Mouse (Mus musculus) midbrain, postnatal 0 days (tissue): ENCODE data around the gene Nat8f6. TPM values are rescaled to one million over a fixed set of nuclear protein-coding genes. Genes with fewer than 3 reads are reported as not detected.
A peak's percentile ranks its signal among the peaks of the same experiment; 100 is the strongest.
"Not testable (repeated sequence)": the region's sequence is repeated elsewhere in the genome, so short reads cannot be mapped to it uniquely, and the experiment has no call there.

Experiments used
- ATAC-seq: fragments of 200-750 bp; cut with Nextera tagmentation; 2 replicates; pipeline ENCODE4 v1.8.0; 2017; ENCODE audit warnings: moderate number of reproducible peaks, mild to moderate bottlenecking, moderate TSS enrichment, moderate library complexity; ENCODE audit not compliant: low FRiP score
- DNase-seq: peaks from one replicate; pipeline ENCODE4 v3.0.0-alpha.2; 2015; ENCODE audit warnings: low spot score
- H3K27ac ChIP-seq: fragments of 300-500 bp; sonication (generic); 2 replicates; pipeline ENCODE4 v1.5.1; 2014; ENCODE audit warnings: low read depth, mild to moderate bottlenecking, low read length, mixed read lengths
- H3K27me3 ChIP-seq: fragments of 300-500 bp; sonication (generic); 2 replicates; pipeline ENCODE4 v1.6.1; 2014; ENCODE audit warnings: low read length, control low read depth, mixed read lengths; ENCODE audit not compliant: insufficient read depth
- H3K36me3 ChIP-seq: fragments of 300-500 bp; sonication (generic); 2 replicates; pipeline ENCODE4 v1.6.1; 2014; ENCODE audit warnings: low read length, control low read depth, mixed read lengths; ENCODE audit not compliant: insufficient read depth
- H3K4me1 ChIP-seq: fragments of 300-500 bp; sonication (generic); 2 replicates; pipeline ENCODE4 v1.6.1; 2014; ENCODE audit warnings: mild to moderate bottlenecking, control low read depth, antibody characterized with exemption, low read length, mixed read lengths; ENCODE audit not compliant: insufficient read depth
- H3K4me2 ChIP-seq: fragments of 300-500 bp; sonication (generic); 2 replicates; pipeline ENCODE4 v1.6.1; 2014; ENCODE audit warnings: low read depth, mild to moderate bottlenecking, low read length, mixed read lengths; ENCODE audit not compliant: poor library complexity, severe bottlenecking
- H3K4me3 ChIP-seq: fragments of 300-500 bp; sonication (generic); 2 replicates; pipeline ENCODE4 v1.5.1; 2014; ENCODE audit warnings: low read depth, mild to moderate bottlenecking, low read length, moderate library complexity
- H3K9ac ChIP-seq: fragments of 300-500 bp; sonication (generic); replicated peaks from 2 replicates; pipeline ENCODE4 v1.6.1; 2014; ENCODE audit warnings: mild to moderate bottlenecking, low read length, moderate library complexity, mixed read lengths; ENCODE audit not compliant: poor library complexity, severe bottlenecking
- H3K9me3 ChIP-seq: fragments of 300-500 bp; sonication (generic); 2 replicates; pipeline ENCODE4 v1.6.1; 2016; ENCODE audit warnings: low read length, control low read depth
- CTCF ChIP-seq: IDR thresholded peaks from 2 replicates; pipeline ENCODE4 v1.5.1; 2016; ENCODE audit warnings: antibody characterized with exemption, mild to moderate bottlenecking
- WGBS: fragments of 180-500 bp; shearing (Covaris S2); extraction: QIAGEN DNeasy Blood & Tissue Kit; methylation state at CpG from one replicate; pipeline ENCODE4 v1.1.7; 2014; 5-methylcytosine and 5-hydroxymethylcytosine counted together
- polyA plus RNA-seq: library from polyadenylated mRNA; unstranded; fragments of >200 nt; fragmentation: Nextera tagmentation; extraction: Ambion mirVana; gene quantifications from 2 replicates; pipeline ENCODE4 v1.2.1, GENCODE M21; 2015
- total RNA-seq: library from RNA; depleted of rRNA; stranded (reverse); fragments of >200 nt; gene quantifications from 2 replicates; pipeline ENCODE4 v1.2.3, GENCODE M21; 2014

Gene Nat8f6
- total and polyA plus RNA-seq, 2 experiments from 2014 or later: not detected

DNA sequence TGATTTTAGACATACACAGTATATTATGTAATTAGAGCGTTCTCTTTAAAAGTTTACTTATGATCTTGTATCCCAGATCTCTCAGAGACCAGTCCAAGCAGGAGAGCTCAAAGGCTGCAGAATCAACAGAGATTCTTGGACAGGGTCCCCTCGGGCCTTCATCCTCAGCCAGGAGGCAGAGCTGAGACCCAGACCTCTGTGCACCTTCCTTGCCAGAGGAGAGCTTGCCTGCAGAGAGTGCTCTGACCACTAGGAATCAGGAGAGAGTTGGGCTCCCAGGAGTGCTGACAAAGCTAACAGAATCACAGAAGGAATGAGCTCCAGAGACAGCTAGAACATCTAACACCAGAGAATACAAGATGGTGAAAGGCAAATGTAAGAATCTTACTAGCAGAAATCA lies 7.4 kb downstream of the Nat8f6 start:
- Histone ChIP-seq H3K27me3 (no peaks in the 10 kb centered on the region), H3K27ac (no peak overlapping the region), H3K4me1 (no peaks in the 10 kb centered on the region), H3K9me3 (no peaks in the 10 kb centered on the region), H3K4me3 (no peak overlapping the region), H3K4me2 (no peak overlapping the region), H3K36me3 (no peaks in the 10 kb centered on the region), H3K9ac (no peak overlapping the region)
- no peak for ATAC-seq
- 83% methylated on average over 2 of the region's 2 CpGs for WGBS
- DNase-seq: no peak
- no peak for TF ChIP-seq CTCF

DNA sequence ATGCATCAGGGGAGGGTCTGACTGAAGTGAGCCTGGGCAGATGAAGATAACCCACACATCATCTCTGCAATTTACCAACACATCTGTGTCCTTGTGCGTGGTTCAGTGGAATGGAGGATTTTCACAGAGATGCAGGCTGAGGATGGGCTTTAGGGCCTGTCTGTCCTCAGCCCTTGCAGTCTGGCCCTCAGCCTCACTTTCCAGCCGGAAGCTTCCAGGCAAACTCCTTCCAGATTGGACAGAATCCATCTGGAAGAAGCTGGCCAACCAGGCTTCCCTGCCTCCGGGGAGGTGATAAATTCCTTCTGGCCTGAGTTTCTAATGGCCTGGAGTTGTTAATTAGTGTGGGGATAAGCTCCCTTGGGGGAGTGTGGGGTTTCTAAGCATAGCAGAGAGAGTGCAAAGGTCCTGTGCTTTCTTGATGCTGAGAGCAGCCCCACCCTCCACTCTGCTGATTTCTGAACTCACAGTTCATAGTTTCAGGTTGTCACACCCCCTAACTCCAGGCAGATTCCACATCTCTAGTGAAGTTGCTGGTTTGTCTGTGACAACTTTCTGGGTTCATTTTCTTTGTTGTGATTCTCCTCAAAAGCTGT lies 9.7 kb downstream of the Nat8f6 start:
- H3K36me3 ChIP-seq, H3K27ac ChIP-seq, H3K4me3 ChIP-seq, H3K4me2 ChIP-seq, ATAC-seq, H3K9ac ChIP-seq, DNase-seq, H3K4me1 ChIP-seq, H3K27me3 ChIP-seq, H3K9me3 ChIP-seq: not testable (repeated sequence)
- WGBS: 76% methylated on average over 2 of the region's 3 CpGs

DNA sequence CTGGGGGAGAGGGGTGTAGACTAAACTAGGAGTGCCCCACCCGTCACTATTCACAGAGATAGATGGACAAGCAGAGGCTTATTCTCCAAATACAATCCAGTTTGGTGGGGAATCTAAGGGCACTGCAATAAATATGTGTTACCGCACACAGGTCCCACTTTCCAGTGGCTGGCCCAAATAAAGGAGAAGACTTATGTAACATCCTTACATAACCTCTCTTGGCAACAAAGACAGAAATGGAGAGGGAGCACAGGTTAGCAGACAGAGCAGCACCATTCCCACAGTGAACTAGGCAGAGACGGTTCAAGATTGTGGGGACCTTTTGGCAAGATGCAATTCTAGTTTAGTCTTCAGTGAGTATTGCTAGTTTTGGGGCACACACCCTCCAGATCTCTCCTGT lies 10.2 kb downstream of the Nat8f6 start:
- H3K27me3 ChIP-seq, H3K4me3 ChIP-seq, H3K9me3 ChIP-seq, H3K4me2 ChIP-seq, H3K4me1 ChIP-seq, ATAC-seq, H3K27ac ChIP-seq, DNase-seq, H3K36me3 ChIP-seq, H3K9ac ChIP-seq: not testable (repeated sequence)
- 100% methylated on average over 2 of the region's 3 CpGs for WGBS

DNA sequence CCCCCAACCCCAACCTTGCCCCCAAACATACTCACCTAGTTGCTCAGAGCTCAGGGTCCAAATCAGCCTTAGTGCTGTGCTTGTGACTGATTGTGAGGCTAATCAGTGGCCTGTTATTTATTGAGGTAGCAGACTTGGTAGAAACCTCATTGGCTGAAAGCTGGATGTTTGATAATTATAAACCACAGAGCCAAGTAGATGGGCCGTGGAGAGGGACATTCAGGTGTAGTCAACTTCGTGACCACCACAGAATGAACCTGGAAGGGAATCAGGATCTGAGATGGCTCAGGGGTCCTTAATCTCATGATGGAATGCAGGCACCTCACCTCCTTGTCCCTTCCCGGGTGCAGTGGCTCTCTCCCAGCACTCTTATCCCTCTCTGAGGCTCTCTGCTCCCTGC lies 11.0 kb downstream of the Nat8f6 start:
- not testable (repeated sequence) for H3K4me2 ChIP-seq, ATAC-seq, H3K9ac ChIP-seq, DNase-seq, H3K36me3 ChIP-seq, H3K27ac ChIP-seq, H3K4me3 ChIP-seq, H3K9me3 ChIP-seq, H3K27me3 ChIP-seq, H3K4me1 ChIP-seq
- 79% methylated on average over 2 of the region's 3 CpGs for WGBS

DNA sequence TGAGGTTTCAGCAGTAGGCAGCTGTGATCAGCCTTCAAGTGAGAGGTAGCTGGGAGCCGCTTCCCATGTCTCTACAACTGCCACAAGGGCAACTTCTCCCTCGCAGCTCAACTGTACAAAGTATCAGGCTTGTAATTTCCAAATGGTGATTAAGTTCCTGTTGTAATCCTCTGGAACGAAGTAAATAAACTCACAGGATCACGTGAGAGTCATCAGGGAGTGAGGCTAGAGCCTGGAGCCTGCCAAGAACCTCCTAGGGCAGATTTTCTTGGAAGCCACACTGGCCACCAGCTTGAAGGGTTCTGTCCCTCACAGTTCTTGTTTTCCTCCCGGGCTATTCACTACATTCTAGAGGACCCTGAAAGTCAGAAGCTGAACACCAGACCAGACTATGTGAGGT lies 17.6 kb downstream of the Nat8f6 start:
- ATAC-seq, H3K27me3 ChIP-seq, DNase-seq, H3K4me3 ChIP-seq, H3K4me2 ChIP-seq, H3K4me1 ChIP-seq, H3K9me3 ChIP-seq, H3K27ac ChIP-seq, H3K36me3 ChIP-seq, H3K9ac ChIP-seq: not testable (repeated sequence)
- 80% methylated on average over 5 of the region's 5 CpGs for WGBS

DNA sequence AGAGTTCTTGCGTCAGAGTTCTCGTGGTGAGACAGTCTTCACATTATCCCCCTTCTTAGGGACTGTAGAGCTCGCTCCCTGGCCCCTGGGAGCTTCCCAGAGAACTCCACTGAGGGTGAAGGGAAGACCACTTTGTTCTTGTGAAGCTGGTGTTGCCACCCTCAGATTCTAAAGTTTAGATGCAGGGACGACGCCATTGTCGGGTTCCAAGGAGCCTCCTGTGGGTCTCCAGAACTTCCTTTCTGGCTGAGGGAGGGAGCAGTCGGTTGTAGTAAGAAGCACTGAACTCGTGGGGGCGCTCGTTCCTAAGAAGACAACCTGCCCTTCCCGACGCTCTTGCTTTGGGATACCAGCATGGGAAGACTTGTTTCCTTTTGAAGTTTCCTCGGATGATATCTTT lies 55.2 kb downstream of the Nat8f6 start, which contains the start of gene Nat8f3:
Gene Nat8f3 (minus strand): TSS at position 223 of the 400 bp plus-strand sequence.
- peak; percentile 8 for DNase-seq
- H3K9me3 ChIP-seq, H3K36me3 ChIP-seq, H3K4me3 ChIP-seq, H3K9ac ChIP-seq, H3K4me2 ChIP-seq, ATAC-seq, H3K27ac ChIP-seq, H3K4me1 ChIP-seq, H3K27me3 ChIP-seq: not testable (repeated sequence)
- 67% methylated on average over 13 of the region's 13 CpGs for WGBS
- TF ChIP-seq CTCF: peak; percentile 15

DNA sequence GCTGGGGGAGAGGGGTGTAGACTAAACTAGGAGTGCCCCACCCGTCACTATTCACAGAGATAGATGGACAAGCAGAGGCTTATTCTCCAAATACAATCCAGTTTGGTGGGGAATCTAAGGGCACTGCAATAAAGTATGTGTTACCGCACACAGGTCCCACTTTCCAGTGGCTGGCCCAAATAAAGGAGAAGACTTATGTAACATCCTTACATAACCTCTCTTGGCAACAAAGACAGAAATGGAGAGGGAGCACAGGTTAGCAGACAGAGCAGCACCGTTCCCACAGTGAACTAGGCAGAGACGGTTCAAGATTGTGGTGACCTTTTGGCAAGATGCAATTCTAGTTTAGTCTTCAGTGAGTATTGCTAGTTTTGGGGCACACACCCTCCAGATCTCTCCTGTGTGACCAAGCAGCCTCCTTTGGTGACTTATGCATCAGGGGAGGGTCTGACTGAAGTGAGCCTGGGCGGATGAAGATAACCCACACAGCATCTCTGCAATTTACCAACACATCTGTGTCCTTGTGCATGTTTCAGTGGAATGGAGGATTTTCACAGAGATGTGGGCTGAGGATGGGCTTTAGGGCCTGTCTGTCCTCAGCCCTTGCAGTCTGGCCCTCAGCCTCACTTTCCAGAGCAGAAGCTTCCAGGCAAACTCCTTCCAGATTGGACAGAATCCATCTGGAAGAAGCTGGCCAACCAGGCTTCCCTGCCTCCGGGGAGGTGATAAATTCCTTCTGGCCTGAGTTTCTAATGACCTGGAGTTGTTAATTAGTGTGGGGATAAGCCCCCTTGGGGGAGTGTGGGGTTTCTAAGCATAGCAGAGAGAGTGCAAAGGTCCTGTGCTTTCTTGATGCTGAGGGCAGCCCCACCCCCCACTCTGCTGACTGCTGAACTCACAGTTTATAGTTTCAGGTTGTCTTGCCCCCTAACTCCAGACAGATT lies 57.4 kb downstream of the Nat8f6 start:
- H3K9me3 ChIP-seq, H3K27me3 ChIP-seq, ATAC-seq, H3K4me1 ChIP-seq, DNase-seq, H3K4me2 ChIP-seq, H3K36me3 ChIP-seq, H3K4me3 ChIP-seq, H3K9ac ChIP-seq, H3K27ac ChIP-seq: not testable (repeated sequence)
- WGBS: 82% methylated on average over 5 of the region's 6 CpGs

DNA sequence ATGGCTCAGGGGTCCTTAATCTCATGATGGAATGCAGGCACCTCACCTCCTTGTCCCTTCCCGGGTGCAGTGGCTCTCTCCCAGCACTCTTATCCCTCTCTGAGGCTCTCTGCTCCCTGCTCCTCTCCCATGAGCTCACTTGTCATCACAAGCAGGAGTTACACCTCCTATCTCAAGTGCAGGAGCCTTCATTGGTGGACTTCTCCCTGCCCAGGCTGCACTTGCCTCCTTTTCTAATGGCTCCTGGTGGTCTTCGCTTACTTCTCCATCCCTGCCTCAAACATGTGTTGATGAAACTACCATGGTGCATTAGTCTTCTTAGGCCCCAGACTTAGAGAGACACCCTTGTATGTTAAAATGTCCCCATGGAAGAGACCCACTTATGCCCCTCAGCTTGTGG lies 58.1 kb downstream of the Nat8f6 start:
- 100% methylated on average over 1 of the region's 2 CpGs for WGBS
- H3K4me1 ChIP-seq, ATAC-seq: not testable (repeated sequence)

More for the DNA sequence above, 58.1 kb downstream of the Nat8f6 start:
- H3K9ac ChIP-seq, H3K27ac ChIP-seq, H3K27me3 ChIP-seq, H3K4me2 ChIP-seq, H3K9me3 ChIP-seq, H3K4me3 ChIP-seq, H3K36me3 ChIP-seq, DNase-seq: not testable (repeated sequence)
